Mouse (Mus musculus) limb, embryonic 10.5 days (tissue): ENCODE data around the gene Synpo2l. TPM values are rescaled to one million over a fixed set of nuclear protein-coding genes. Genes with fewer than 3 reads are reported as not detected.

ENCODE experiments used
- DNase-seq: peaks from one replicate; pipeline ENCODE4 v3.0.0-alpha.2; 2017; ENCODE audit warnings: low spot score
- H3K27ac ChIP-seq: fragments of 300-500 bp; sonication (generic); 2 replicates; pipeline ENCODE4 v1.5.1; 2016; ENCODE audit warnings: mild to moderate bottlenecking
- H3K27me3 ChIP-seq: fragments of 300-500 bp; sonication (generic); 2 replicates; pipeline ENCODE4 v1.6.1; 2016; ENCODE audit warnings: low read depth, mild to moderate bottlenecking; ENCODE audit not compliant: poor library complexity, severe bottlenecking
- H3K36me3 ChIP-seq: fragments of 300-500 bp; sonication (generic); 2 replicates; pipeline ENCODE4 v1.6.1; 2016; ENCODE audit warnings: mild to moderate bottlenecking, moderate library complexity
- H3K4me1 ChIP-seq: fragments of 300-500 bp; sonication (generic); 2 replicates; pipeline ENCODE4 v1.6.1; 2016
- H3K4me3 ChIP-seq: fragments of 300-500 bp; sonication (generic); 2 replicates; pipeline ENCODE4 v1.5.1; 2016; ENCODE audit warnings: mild to moderate bottlenecking, moderate library complexity
- H3K9me3 ChIP-seq: fragments of 300-500 bp; sonication (generic); replicated peaks from 2 replicates; pipeline ENCODE4 v1.6.1; 2016; ENCODE audit warnings: mild to moderate bottlenecking
- WGBS: fragments of 180-500 bp; shearing (Covaris S2); methylation state at CpG from one replicate; pipeline ENCODE4 v1.1.7; 2016; 5-methylcytosine and 5-hydroxymethylcytosine counted together
- polyA plus RNA-seq: library from polyadenylated mRNA; unstranded; fragments of >200 nt; fragmentation: Nextera tagmentation; extraction: Ambion mirVana; gene quantifications from 2 replicates; pipeline ENCODE4 v1.2.1, GENCODE M21; 2016

The Synpo2l gene
- polyA plus RNA-seq, 1 experiment from 2014 or later = 1.9 TPM

- Histone ChIP-seq H3K9me3 (no peaks in the 10 kb centered on the region), H3K36me3 (peaks cover 73% of the 10 kb centered on the region), H3K4me1 (peaks cover 37% of the 10 kb centered on the region), H3K27ac (peak overlapping the region; percentile 96), H3K4me3 (peak overlapping the region; percentile 95), H3K27me3 (no peaks in the 10 kb centered on the region)
- WGBS = 19% methylated on average over 27 of the region's 27 CpGs
- no peak for DNase-seq
Measured at GRCm38 (mm10) chr14:20695761-20696520, 27.8 kb upstream of the Synpo2l start.

GRCm38 (mm10) chr14:20694884-20695760, 27.0 kb upstream of the Synpo2l start, which contains the start of gene Fut11:
Gene Fut11 (plus strand): TSS chr14:20694968.
- Histone ChIP-seq H3K27me3 (no peaks in the 10 kb centered on the region), H3K36me3 (peaks cover 76% of the 10 kb centered on the region), H3K4me1 (peaks cover 34% of the 10 kb centered on the region), H3K9me3 (no peaks in the 10 kb centered on the region), H3K27ac (peak within 1 kb of the TSS; percentile 96), H3K4me3 (peak within 1 kb of the TSS; percentile 95)
- peak; percentile 90 for DNase-seq
- under 1% methylated on average over 111 of the region's 111 CpGs for WGBS

- peaks cover 34% of the 10 kb centered on the region for H3K4me1 ChIP-seq
- peak overlapping the region; percentile 95 for H3K4me3 ChIP-seq
- DNase-seq = no peak
- WGBS = 49% methylated on average over 13 of the region's 13 CpGs
- H3K27ac ChIP-seq = peak overlapping the region; percentile 96
- H3K27me3 ChIP-seq = no peaks in the 10 kb centered on the region
- H3K36me3 ChIP-seq = peaks cover 78% of the 10 kb centered on the region
- H3K9me3 ChIP-seq = no peaks in the 10 kb centered on the region
Measured at GRCm38 (mm10) chr14:20694185-20694883, 26.2 kb upstream of the Synpo2l start.

GRCm38 (mm10) chr14:20693589-20694101, 25.5 kb upstream of the Synpo2l start:
- Histone ChIP-seq H3K4me3 (no peak overlapping the region), H3K36me3 (peaks cover 78% of the 10 kb centered on the region), H3K9me3 (no peaks in the 10 kb centered on the region), H3K4me1 (peaks cover 34% of the 10 kb centered on the region), H3K27me3 (no peaks in the 10 kb centered on the region), H3K27ac (no peak overlapping the region)
- WGBS = 95% methylated on average over 10 of the region's 10 CpGs
- no peak for DNase-seq

GRCm38 (mm10) chr14:20691772-20692171, 23.6 kb upstream of the Synpo2l start:
- 88% methylated on average over 6 of the region's 6 CpGs for WGBS
- Histone ChIP-seq H3K9me3 (no peaks in the 10 kb centered on the region), H3K27ac (no peak overlapping the region), H3K4me1 (peaks cover 23% of the 10 kb centered on the region), H3K27me3 (no peaks in the 10 kb centered on the region), H3K4me3 (no peak overlapping the region), H3K36me3 (peaks cover 85% of the 10 kb centered on the region)
- no peak for DNase-seq

GRCm38 (mm10) chr14:20689009-20689408, 20.9 kb upstream of the Synpo2l start:
- H3K4me1 ChIP-seq = peaks cover 2% of the 10 kb centered on the region
- 89% methylated on average over 2 of the region's 2 CpGs for WGBS
- H3K36me3 ChIP-seq = peaks cover 100% of the 10 kb centered on the region
- no peaks in the 10 kb centered on the region for H3K9me3 ChIP-seq
- H3K4me3 ChIP-seq = no peak overlapping the region
- no peak overlapping the region for H3K27ac ChIP-seq
- no peaks in the 10 kb centered on the region for H3K27me3 ChIP-seq
- no peak for DNase-seq

GRCm38 (mm10) chr14:20686576-20686975, 18.4 kb upstream of the Synpo2l start:
- no peak overlapping the region for H3K4me3 ChIP-seq
- peaks cover 100% of the 10 kb centered on the region for H3K36me3 ChIP-seq
- no peaks in the 10 kb centered on the region for H3K4me1 ChIP-seq
- no peak for DNase-seq
- H3K27me3 ChIP-seq = no peaks in the 10 kb centered on the region
- 95% methylated on average over 3 of the region's 3 CpGs for WGBS
- H3K9me3 ChIP-seq = no peaks in the 10 kb centered on the region
- H3K27ac ChIP-seq = no peak overlapping the region

- Histone ChIP-seq H3K9me3 (no peaks in the 10 kb centered on the region), H3K36me3 (peaks cover 100% of the 10 kb centered on the region)
Measured at GRCm38 (mm10) chr14:20682498-20682897, 14.3 kb upstream of the Synpo2l start.

GRCm38 (mm10) chr14:20681742-20682141, 13.6 kb upstream of the Synpo2l start:
- Histone ChIP-seq H3K4me3 (no peak overlapping the region), H3K4me1 (no peaks in the 10 kb centered on the region), H3K9me3 (no peaks in the 10 kb centered on the region), H3K36me3 (peaks cover 100% of the 10 kb centered on the region), H3K27me3 (no peaks in the 10 kb centered on the region), H3K27ac (no peak overlapping the region)
- no peak for DNase-seq
- 90% methylated on average over 2 of the region's 2 CpGs for WGBS

More at GRCm38 (mm10) chr14:20682498-20682897, 14.3 kb upstream of the Synpo2l start:
- no peak overlapping the region for H3K4me3 ChIP-seq
- no peak for DNase-seq
- H3K27me3 ChIP-seq = no peaks in the 10 kb centered on the region
- no peak overlapping the region for H3K27ac ChIP-seq
- no peaks in the 10 kb centered on the region for H3K4me1 ChIP-seq
- WGBS = 84% methylated on average over 3 of the region's 3 CpGs

GRCm38 (mm10) chr14:20677906-20678305, 9.8 kb upstream of the Synpo2l start:
- H3K36me3 ChIP-seq = peaks cover 75% of the 10 kb centered on the region
- no peak for DNase-seq
- no peaks in the 10 kb centered on the region; the same call in 1 of the 2 replicates for H3K9me3 ChIP-seq
- peaks cover 13% of the 10 kb centered on the region for H3K4me1 ChIP-seq
- no peak overlapping the region for H3K4me3 ChIP-seq
- H3K27ac ChIP-seq = no peak overlapping the region
- H3K27me3 ChIP-seq = no peaks in the 10 kb centered on the region
- WGBS = 93% methylated on average over 4 of the region's 4 CpGs

- peak within 1 kb of the TSS; percentile 85 for H3K4me3 ChIP-seq
- peaks cover 42% of the 10 kb centered on the region for H3K36me3 ChIP-seq
- under 1% methylated on average over 43 of the region's 43 CpGs for WGBS
- no peaks in the 10 kb centered on the region; the same call in 1 of the 2 replicates for H3K9me3 ChIP-seq
- H3K27me3 ChIP-seq = peaks cover 4% of the 10 kb centered on the region; the same call in 1 of the 2 replicates
- DNase-seq = peak; percentile 100
- peak within 1 kb of the TSS; percentile 88 for H3K27ac ChIP-seq
- peaks cover 13% of the 10 kb centered on the region for H3K4me1 ChIP-seq
Measured at GRCm38 (mm10) chr14:20674064-20674833, 6.1 kb upstream of the Synpo2l start, which contains the start of gene Sec24c. Gene Sec24c (plus strand): TSS chr14:20674308.

GRCm38 (mm10) chr14:20673735-20674063, 5.5 kb upstream of the Synpo2l start:
- peak; percentile 46 for DNase-seq
- Histone ChIP-seq H3K4me1 (peaks cover 13% of the 10 kb centered on the region), H3K9me3 (no peaks in the 10 kb centered on the region; the same call in 1 of the 2 replicates), H3K27ac (peak overlapping the region; percentile 88), H3K27me3 (peaks cover 4% of the 10 kb centered on the region; the same call in 1 of the 2 replicates), H3K4me3 (peak overlapping the region; percentile 85), H3K36me3 (peaks cover 36% of the 10 kb centered on the region)
- 15% methylated on average over 13 of the region's 13 CpGs for WGBS
